Mouse (Mus musculus) stomach, postnatal 0 days (tissue): ENCODE results near the gene Cpne4. TPM values are rescaled to one million over a fixed set of nuclear protein-coding genes. Genes with fewer than 3 reads are reported as not detected.

Experiments
- ATAC-seq: fragments of 200-750 bp; cut with Nextera tagmentation; 2 replicates; pipeline ENCODE4 v1.8.0; 2017; ENCODE audit not compliant: low FRiP score, low TSS enrichment
- DNase-seq: peaks from one replicate; pipeline ENCODE4 v3.0.0-alpha.2; 2016; ENCODE audit warnings: low spot score
- H3K27ac ChIP-seq: fragments of 300-500 bp; sonication (generic); replicated peaks from 2 replicates; pipeline ENCODE4 v1.5.1; 2014; ENCODE audit warnings: mild to moderate bottlenecking, control low read depth
- H3K27me3 ChIP-seq: fragments of 300-500 bp; sonication (generic); 2 replicates; pipeline ENCODE4 v1.6.1; 2014; ENCODE audit warnings: low read length; ENCODE audit not compliant: control insufficient read depth, insufficient read depth
- H3K36me3 ChIP-seq: fragments of 300-500 bp; sonication (generic); 2 replicates; pipeline ENCODE4 v1.6.1; 2014; ENCODE audit warnings: low read length, mixed read lengths; ENCODE audit not compliant: control insufficient read depth, insufficient read depth
- H3K4me1 ChIP-seq: fragments of 300-500 bp; sonication (generic); replicated peaks from 2 replicates; pipeline ENCODE4 v1.6.1; 2014; ENCODE audit warnings: antibody characterized with exemption; ENCODE audit not compliant: control insufficient read depth, insufficient read depth
- H3K4me2 ChIP-seq: fragments of 300-500 bp; sonication (generic); replicated peaks from 2 replicates; pipeline ENCODE4 v1.6.1; 2014; ENCODE audit warnings: low read depth, mild to moderate bottlenecking, control low read depth, moderate library complexity
- H3K4me3 ChIP-seq: fragments of 300-500 bp; sonication (generic); 2 replicates; pipeline ENCODE4 v1.5.1; 2014; ENCODE audit warnings: low read depth, low read length, control low read depth
- H3K9ac ChIP-seq: fragments of 300-500 bp; sonication (generic); 2 replicates; pipeline ENCODE4 v1.6.1; 2014; ENCODE audit warnings: mild to moderate bottlenecking, low read length, control low read depth, mixed read lengths
- H3K9me3 ChIP-seq: fragments of 300-500 bp; sonication (generic); 2 replicates; pipeline ENCODE4 v1.6.1; 2016; ENCODE audit warnings: low read length; ENCODE audit not compliant: control insufficient read depth
- CTCF ChIP-seq: IDR thresholded peaks from 2 replicates; pipeline ENCODE4 v1.5.1; 2016; ENCODE audit warnings: antibody characterized with exemption, low read depth, mild to moderate bottlenecking, moderate library complexity
- EP300 ChIP-seq: optimal IDR thresholded peaks from 2 replicates; pipeline ENCODE3; 2016; ENCODE audit warnings: antibody characterized with exemption
- WGBS: fragments of 180-500 bp; shearing (Covaris S2); extraction: QIAGEN DNeasy Blood & Tissue Kit; methylation state at CpG from one replicate; pipeline ENCODE4 v1.1.7; 2014; 5-methylcytosine and 5-hydroxymethylcytosine counted together
- polyA plus RNA-seq: library from polyadenylated mRNA; unstranded; fragments of >200 nt; fragmentation: Nextera tagmentation; extraction: Ambion mirVana; gene quantifications from 2 replicates; pipeline ENCODE4 v1.2.1, GENCODE M21; 2015

The Cpne4 gene
- polyA plus RNA-seq, 1 experiment from 2014 or later: 0.28 TPM

- no peak overlapping the region for H3K4me2 ChIP-seq
- no peaks in the 10 kb centered on the region for H3K9me3 ChIP-seq
- no peak overlapping the region for H3K9ac ChIP-seq
- DNase-seq: no peak
- no peaks in the 10 kb centered on the region for H3K4me1 ChIP-seq
- no peak for ATAC-seq
- no peak overlapping the region for H3K4me3 ChIP-seq
- no peaks in the 10 kb centered on the region for H3K36me3 ChIP-seq
- H3K27ac ChIP-seq: no peak overlapping the region
- H3K27me3 ChIP-seq: no peaks in the 10 kb centered on the region
- 26% methylated on average over 2 of the region's 2 CpGs for WGBS
- TF ChIP-seq CTCF (no peak), EP300 (no peak)
These were observed 47.9 kb downstream of the Cpne4 start for GRCm38 (mm10) chr9:104594979-104595378.

- no peaks in the 10 kb centered on the region for H3K4me1 ChIP-seq
- WGBS: 74% methylated on average over 6 of the region's 6 CpGs
- H3K9me3 ChIP-seq: no peaks in the 10 kb centered on the region
- no peak overlapping the region for H3K27ac ChIP-seq
- TF ChIP-seq CTCF (no peak), EP300 (no peak)
- no peak for DNase-seq
- no peak for ATAC-seq
- H3K4me2 ChIP-seq: no peak overlapping the region
- H3K9ac ChIP-seq: no peak overlapping the region
- H3K27me3 ChIP-seq: no peaks in the 10 kb centered on the region
- no peak overlapping the region for H3K4me3 ChIP-seq
- no peaks in the 10 kb centered on the region for H3K36me3 ChIP-seq
These were observed 65.4 kb downstream of the Cpne4 start for GRCm38 (mm10) chr9:104612523-104612922.

- DNase-seq (no peak), ATAC-seq (no peak)
- WGBS: 58% methylated on average over 6 of the region's 6 CpGs
- Histone ChIP-seq H3K9me3 (no peaks in the 10 kb centered on the region), H3K4me2 (no peak overlapping the region), H3K27me3 (no peaks in the 10 kb centered on the region), H3K4me1 (no peaks in the 10 kb centered on the region), H3K4me3 (no peak overlapping the region), H3K36me3 (no peaks in the 10 kb centered on the region), H3K9ac (no peak overlapping the region), H3K27ac (no peak overlapping the region)
- TF ChIP-seq CTCF (no peak), EP300 (no peak)
These were observed 69.6 kb downstream of the Cpne4 start for GRCm38 (mm10) chr9:104616691-104617090.

DNA sequence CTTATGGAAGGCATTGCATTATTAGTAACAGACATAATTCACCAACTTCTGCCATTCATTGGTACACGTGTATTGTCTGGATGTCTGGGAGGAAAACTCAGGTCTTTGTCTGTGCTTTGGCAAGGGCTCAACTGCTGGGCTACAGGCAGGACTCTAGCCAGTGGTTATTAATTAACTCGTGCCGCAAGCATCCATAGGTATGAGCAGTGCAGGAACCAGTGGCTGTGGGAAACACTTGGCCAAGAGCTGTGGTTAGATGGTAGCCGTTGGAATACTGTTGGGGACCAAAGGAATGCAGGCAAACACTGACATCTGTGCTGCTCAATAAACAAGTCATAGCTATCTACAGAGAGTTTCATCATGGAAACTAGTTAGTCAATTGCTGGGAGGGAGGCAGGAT is 76.5 kb downstream of the Cpne4 start:
- Histone ChIP-seq H3K4me2 (no peak overlapping the region), H3K4me1 (no peaks in the 10 kb centered on the region), H3K9ac (no peak overlapping the region), H3K27me3 (no peaks in the 10 kb centered on the region), H3K36me3 (no peaks in the 10 kb centered on the region), H3K4me3 (no peak overlapping the region), H3K9me3 (no peaks in the 10 kb centered on the region), H3K27ac (no peak overlapping the region)
- ATAC-seq (no peak), DNase-seq (no peak)
- 62% methylated on average over 4 of the region's 4 CpGs for WGBS
- TF ChIP-seq CTCF: no peak
- no peak for TF ChIP-seq EP300

DNA sequence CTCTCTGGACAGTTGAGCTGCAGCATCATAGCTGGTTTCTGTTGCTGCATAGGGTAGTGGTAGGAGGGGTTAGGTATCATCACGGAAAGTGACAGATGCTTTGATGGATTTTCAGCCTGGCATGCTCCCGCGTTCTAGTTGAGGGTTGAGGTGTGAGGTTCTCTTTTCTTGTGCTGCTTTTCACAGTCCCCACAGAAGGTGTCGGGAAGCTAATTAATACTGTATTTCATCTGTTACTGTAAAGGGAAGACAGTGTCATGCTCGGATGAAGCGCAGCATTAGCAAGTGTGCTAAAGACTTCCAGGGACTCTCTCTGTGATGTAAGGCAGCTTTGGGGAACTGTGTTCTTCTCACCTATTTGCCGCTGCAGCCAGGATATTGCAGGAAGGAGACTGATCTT is 80.7 kb downstream of the Cpne4 start:
- no peak overlapping the region for H3K4me3 ChIP-seq
- WGBS: 27% methylated on average over 7 of the region's 7 CpGs
- H3K36me3 ChIP-seq: no peaks in the 10 kb centered on the region
- no peak overlapping the region for H3K27ac ChIP-seq
- ATAC-seq (no peak), DNase-seq (no peak)
- H3K4me1 ChIP-seq: no peaks in the 10 kb centered on the region
- no peak overlapping the region for H3K9ac ChIP-seq
- no peaks in the 10 kb centered on the region for H3K27me3 ChIP-seq
- H3K9me3 ChIP-seq: no peaks in the 10 kb centered on the region
- no peak overlapping the region for H3K4me2 ChIP-seq
- no peak for TF ChIP-seq CTCF
- TF ChIP-seq EP300: no peak

- no peak for TF ChIP-seq EP300
- no peak for TF ChIP-seq CTCF
- DNase-seq: no peak
- H3K4me3 ChIP-seq: no peak overlapping the region
- H3K36me3 ChIP-seq: no peaks in the 10 kb centered on the region
- WGBS: 69% methylated on average over 7 of the region's 7 CpGs
- H3K27ac ChIP-seq: no peak overlapping the region
- no peak for ATAC-seq
- H3K9me3 ChIP-seq: no peaks in the 10 kb centered on the region
- no peak overlapping the region for H3K9ac ChIP-seq
- H3K4me2 ChIP-seq: no peak overlapping the region
- H3K27me3 ChIP-seq: no peaks in the 10 kb centered on the region
- H3K4me1 ChIP-seq: no peaks in the 10 kb centered on the region
These were observed 82.2 kb downstream of the Cpne4 start for GRCm38 (mm10) chr9:104629282-104629681.
